Mouse (Mus musculus): ENCODE results near the gene Kat2a. TPM values are rescaled to one million over a fixed set of nuclear protein-coding genes. Genes with fewer than 3 reads are reported as not detected.
"Not testable (repeated sequence)": the region's sequence is repeated elsewhere in the genome, so short reads cannot be mapped to it uniquely, and the experiment has no call there.

Kat2a gene
- polyA plus RNA-seq, 1 experiment from 2014 or later = 40.7 TPM

- Histone ChIP-seq H3K4me3 (ENCODE audit: low read length) (no peak overlapping the region), H3K4me1 (ENCODE audit: control insufficient read depth, insufficient read depth, low read length) (peaks cover 5% of the 10 kb centered on the region; the same call in 1 of the 2 replicates), H3K9me3 (ENCODE audit: control insufficient read depth, low read length) (no peaks in the 10 kb centered on the region), H3K9ac (ENCODE audit: low read depth, low read length) (no peak overlapping the region), H3K27me3 (replicated peaks; ENCODE audit: control insufficient read depth, insufficient read depth, low read length) (peaks cover 4% of the 10 kb centered on the region; the same call in 1 of the 2 replicates), H3K27ac (ENCODE audit: low read length) (no peak overlapping the region), H3K36me3 (ENCODE audit: control insufficient read depth, insufficient read depth, low read length) (no peaks in the 10 kb centered on the region), H3K4me2 (ENCODE audit: low read depth, low read length) (no peak overlapping the region)
- 45% methylated on average over 2 of the region's 2 CpGs for WGBS
- no peak for ATAC-seq
These were observed 40.3 kb downstream of the Kat2a start for GRCm38 (mm10) chr11:100671956-100672355.

- no peak overlapping the region for H3K4me2 ChIP-seq (ENCODE audit: low read depth, low read length)
- peaks cover 5% of the 10 kb centered on the region; the same call in 1 of the 2 replicates for H3K4me1 ChIP-seq (ENCODE audit: control insufficient read depth, insufficient read depth, low read length)
- WGBS = 72% methylated on average over 1 of the region's 1 CpGs
- no peak overlapping the region for H3K27ac ChIP-seq (ENCODE audit: low read length)
- H3K4me3 ChIP-seq (ENCODE audit: low read length) = no peak overlapping the region
- no peaks in the 10 kb centered on the region for H3K36me3 ChIP-seq (ENCODE audit: control insufficient read depth, insufficient read depth, low read length)
- H3K27me3 ChIP-seq (replicated peaks; ENCODE audit: control insufficient read depth, insufficient read depth, low read length) = peaks cover 4% of the 10 kb centered on the region; the same call in 1 of the 2 replicates
- ATAC-seq = no peak
- no peaks in the 10 kb centered on the region for H3K9me3 ChIP-seq (ENCODE audit: control insufficient read depth, low read length)
- no peak overlapping the region for H3K9ac ChIP-seq (ENCODE audit: low read depth, low read length)
These were observed 41.2 kb downstream of the Kat2a start for GRCm38 (mm10) chr11:100671049-100671448.

GRCm38 (mm10) chr11:100659806-100660205 is 52.5 kb downstream of the Kat2a start:
- H3K9ac ChIP-seq (ENCODE audit: low read depth, low read length) = no peak overlapping the region
- no peaks in the 10 kb centered on the region for H3K36me3 ChIP-seq (ENCODE audit: control insufficient read depth, insufficient read depth, low read length)
- no peak for ATAC-seq
- WGBS = 70% methylated on average over 10 of the region's 10 CpGs
- no peaks in the 10 kb centered on the region; the same call in 1 of the 2 replicates for H3K4me1 ChIP-seq (ENCODE audit: control insufficient read depth, insufficient read depth, low read length)
- no peak overlapping the region for H3K27ac ChIP-seq (ENCODE audit: low read length)
- H3K4me2 ChIP-seq (ENCODE audit: low read depth, low read length) = no peak overlapping the region
- no peak overlapping the region for H3K4me3 ChIP-seq (ENCODE audit: low read length)
- no peaks in the 10 kb centered on the region for H3K27me3 ChIP-seq (replicated peaks; ENCODE audit: control insufficient read depth, insufficient read depth, low read length)
- no peaks in the 10 kb centered on the region for H3K9me3 ChIP-seq (ENCODE audit: control insufficient read depth, low read length)

- no peak for ATAC-seq
- WGBS = 9% methylated on average over 6 of the region's 6 CpGs
- Histone ChIP-seq H3K4me3 (ENCODE audit: low read length) (no peak overlapping the region), H3K9me3 (ENCODE audit: control insufficient read depth, low read length) (no peaks in the 10 kb centered on the region), H3K27me3 (replicated peaks; ENCODE audit: control insufficient read depth, insufficient read depth, low read length) (0 out of 2 replicates have a peak, but pooled peaks cover 2% of the 10 kb centered on the region), H3K27ac (ENCODE audit: low read length) (no peak overlapping the region), H3K4me2 (ENCODE audit: low read depth, low read length) (no peak overlapping the region), H3K36me3 (ENCODE audit: control insufficient read depth, insufficient read depth, low read length) (no peaks in the 10 kb centered on the region), H3K9ac (ENCODE audit: low read depth, low read length) (0 out of 2 replicates have a peak overlapping the region, but pooled peaks have one; percentile 22), H3K4me1 (ENCODE audit: control insufficient read depth, insufficient read depth, low read length) (no peaks in the 10 kb centered on the region; the same call in 1 of the 2 replicates)
These were observed 55.8 kb downstream of the Kat2a start for GRCm38 (mm10) chr11:100656458-100656857.

GRCm38 (mm10) chr11:100655589-100655988 is 56.7 kb downstream of the Kat2a start:
- not testable (repeated sequence) for H3K4me2 ChIP-seq (ENCODE audit: low read depth, low read length); H3K36me3 ChIP-seq (ENCODE audit: control insufficient read depth, insufficient read depth, low read length); ATAC-seq; H3K4me1 ChIP-seq (ENCODE audit: control insufficient read depth, insufficient read depth, low read length); H3K9me3 ChIP-seq (ENCODE audit: control insufficient read depth, low read length); H3K4me3 ChIP-seq (ENCODE audit: low read length); H3K9ac ChIP-seq (ENCODE audit: low read depth, low read length); H3K27ac ChIP-seq (ENCODE audit: low read length); H3K27me3 ChIP-seq (replicated peaks; ENCODE audit: control insufficient read depth, insufficient read depth, low read length)
- 61% methylated on average over 2 of the region's 3 CpGs for WGBS

Other genes with a start within 250 kb of the Kat2a start
- gene Klhl11, start 239.7 kb downstream of the Kat2a start, polyA plus RNA-seq (2015; fragmentation: Nextera tagmentation; extraction: Ambion mirVana) = 4.0 TPM in 2 replicates
- gene Acly, start 184.5 kb downstream of the Kat2a start, polyA plus RNA-seq (2015; fragmentation: Nextera tagmentation; extraction: Ambion mirVana) = 131 and 132 TPM in 2 replicates
- 0.24 and 0.45 TPM in 2 replicates for gene Ttc25, start 166.9 kb downstream of the Kat2a start, polyA plus RNA-seq (2015; fragmentation: Nextera tagmentation; extraction: Ambion mirVana)
- gene Cnp, start 137.6 kb downstream of the Kat2a start, polyA plus RNA-seq (2015; fragmentation: Nextera tagmentation; extraction: Ambion mirVana) = 27.7 and 28.4 TPM in 2 replicates
- 80.8 and 83.6 TPM in 2 replicates for gene Nkiras2, start 93.2 kb downstream of the Kat2a start, polyA plus RNA-seq (2015; fragmentation: Nextera tagmentation; extraction: Ambion mirVana)
- 171 and 184 TPM in 2 replicates for gene Dnajc7, start 92.3 kb downstream of the Kat2a start, polyA plus RNA-seq (2015; fragmentation: Nextera tagmentation; extraction: Ambion mirVana)
- 0.20 and 0.31 TPM in 2 replicates for gene Zfp385c, start 20.0 kb downstream of the Kat2a start, polyA plus RNA-seq (2015; fragmentation: Nextera tagmentation; extraction: Ambion mirVana)
- 3.4 TPM in 2 replicates for gene Dhx58, start 8.2 kb downstream of the Kat2a start, polyA plus RNA-seq (2015; fragmentation: Nextera tagmentation; extraction: Ambion mirVana)
- 0.29 TPM in 1 of 2 replicates, not detected in the other for gene Hspb9, start 1.4 kb upstream of the Kat2a start, polyA plus RNA-seq (2015; fragmentation: Nextera tagmentation; extraction: Ambion mirVana)
- 41.1 and 41.6 TPM in 2 replicates for gene Rab5c, start 25.8 kb upstream of the Kat2a start, polyA plus RNA-seq (2015; fragmentation: Nextera tagmentation; extraction: Ambion mirVana)
- gene Kcnh4, start 47.5 kb upstream of the Kat2a start, polyA plus RNA-seq (2015; fragmentation: Nextera tagmentation; extraction: Ambion mirVana) = 0.12 and 0.15 TPM in 2 replicates
- gene Hcrt, start 50.5 kb upstream of the Kat2a start, polyA plus RNA-seq (2015; fragmentation: Nextera tagmentation; extraction: Ambion mirVana) = not detected in 2 replicates
- gene Ghdc, start 58.5 kb upstream of the Kat2a start, polyA plus RNA-seq (2015; fragmentation: Nextera tagmentation; extraction: Ambion mirVana) = 6.5 and 6.7 TPM in 2 replicates
- 20.5 and 22.8 TPM in 2 replicates for gene Stat5b, start 138.3 kb upstream of the Kat2a start, polyA plus RNA-seq (2015; fragmentation: Nextera tagmentation; extraction: Ambion mirVana)
- gene Stat5a, start 146.9 kb upstream of the Kat2a start, polyA plus RNA-seq (2015; fragmentation: Nextera tagmentation; extraction: Ambion mirVana) = 5.8 and 6.2 TPM in 2 replicates
- gene Stat3, start 227.1 kb upstream of the Kat2a start, polyA plus RNA-seq (2015; fragmentation: Nextera tagmentation; extraction: Ambion mirVana) = 48.9 and 53.2 TPM in 2 replicates

Measured in intestine, embryonic 16.5 days (tissue).